Mouse (Mus musculus) embryo, embryonic 10.5 days (tissue): Measurements from ENCODE around the gene Sgo1.

ENCODE experiments used
- DNase-seq: peaks from one replicate; pipeline ENCODE4 v3.0.0-alpha.2; 2015; ENCODE audit warnings: low spot score

Gene Sgo1

GRCm38 (mm10) chr17:53650251-53650661 lies 38.9 kb downstream of the Sgo1 start:
- DNase-seq: no peak

DNA sequence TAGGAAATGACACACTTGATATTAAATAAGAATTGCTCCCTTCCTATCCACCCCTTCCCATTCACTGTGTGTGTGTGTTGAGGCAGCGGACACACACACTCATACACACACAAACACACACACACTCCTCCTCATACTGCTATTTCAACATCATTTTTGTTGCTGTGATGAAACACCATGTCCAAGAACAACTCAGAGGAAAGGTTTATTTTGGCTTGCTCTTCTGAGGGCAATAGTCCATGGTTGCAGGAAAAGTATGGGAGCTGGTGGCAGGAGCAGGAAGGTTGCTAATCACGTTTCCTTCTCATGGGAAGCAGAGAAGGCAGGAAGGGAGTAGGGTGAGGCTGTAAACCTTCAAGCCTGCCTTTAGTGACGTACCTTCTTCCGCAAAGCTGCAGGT lies 45.8 kb downstream of the Sgo1 start:
- DNase-seq: no peak

- no peak for DNase-seq
Measured at GRCm38 (mm10) chr17:53631344-53631743, 57.8 kb downstream of the Sgo1 start.

GRCm38 (mm10) chr17:53628131-53628530 lies 61.0 kb downstream of the Sgo1 start:
- DNase-seq: no peak

GRCm38 (mm10) chr17:53627497-53627896 lies 61.6 kb downstream of the Sgo1 start:
- DNase-seq: no peak

- DNase-seq: no peak
Measured at GRCm38 (mm10) chr17:53626160-53626559, 63.0 kb downstream of the Sgo1 start.
